Mouse (Mus musculus): ENCODE measurements around the gene Rpl12. TPM values are rescaled to one million over a fixed set of nuclear protein-coding genes. Genes with fewer than 3 reads are reported as not detected.

The Rpl12 gene
- polyA plus RNA-seq, 1 experiment from 2014 or later, result 90.6 TPM

DNA sequence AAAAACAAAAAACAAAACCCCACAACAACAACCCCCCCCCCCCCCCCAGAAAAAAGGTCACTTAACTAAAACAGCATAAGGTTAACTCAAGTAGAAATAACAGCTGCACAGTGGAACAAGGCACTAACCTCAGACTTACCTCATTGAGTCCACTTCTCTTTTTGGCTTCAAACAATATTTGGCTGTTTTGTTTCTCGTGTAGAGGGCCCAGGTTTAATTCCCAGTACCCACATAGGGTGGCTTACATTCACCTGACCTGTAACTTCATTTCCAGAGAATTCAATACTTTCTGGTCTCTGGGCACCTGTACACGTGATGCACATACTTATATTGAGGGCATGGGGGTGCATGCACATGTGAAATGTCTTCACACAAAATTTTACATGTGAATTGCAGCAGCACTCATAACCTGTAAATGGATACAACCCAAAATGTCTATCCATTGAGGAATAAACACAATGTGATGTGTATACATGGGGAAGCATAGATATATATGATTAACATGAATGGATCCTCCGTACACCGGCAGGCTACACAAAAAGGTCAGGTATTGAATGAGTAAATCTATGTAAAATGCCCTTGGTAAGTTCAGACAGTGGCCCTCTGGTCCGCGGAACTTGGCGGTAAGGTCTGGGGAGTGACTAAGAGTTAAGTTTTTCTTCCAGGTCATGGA, 4.3 kb downstream of the Rpl12 start:
- ATAC-seq, result no peak
- H3K27me3 ChIP-seq (replicated peaks; ENCODE audit: control insufficient read depth, insufficient read depth, low read length), result no peaks in the 10 kb centered on the region
- WGBS, result 12% methylated on average over 7 of the region's 7 CpGs
- peaks cover 13% of the 10 kb centered on the region for H3K4me1 ChIP-seq (replicated peaks; ENCODE audit: control insufficient read depth, insufficient read depth, low read length)
- H3K27ac ChIP-seq (ENCODE audit: low read depth, low read length), result 0 out of 2 replicates have a peak overlapping the region, but pooled peaks have one; percentile 97
- H3K4me2 ChIP-seq (replicated peaks; ENCODE audit: low read depth), result peak overlapping the region; percentile 94
- no peaks in the 10 kb centered on the region for H3K9me3 ChIP-seq (ENCODE audit: control insufficient read depth)
- peaks cover 20% of the 10 kb centered on the region for H3K36me3 ChIP-seq (ENCODE audit: control insufficient read depth, insufficient read depth)
- no peak for TF ChIP-seq CTCF (IDR thresholded peaks at IDR 0.05; ENCODE audit: low read depth)
- H3K9ac ChIP-seq (ENCODE audit: low read depth, low read length), result 0 out of 2 replicates have a peak overlapping the region, but pooled peaks have one; percentile 78
- no peak overlapping the region for H3K4me3 ChIP-seq (ENCODE audit: low read depth, low read length)

- Histone ChIP-seq H3K36me3 (ENCODE audit: control insufficient read depth, insufficient read depth) (peaks cover 20% of the 10 kb centered on the region), H3K9ac (ENCODE audit: low read depth, low read length) (peak overlapping the region; percentile 78), H3K4me3 (ENCODE audit: low read depth, low read length) (peak overlapping the region; percentile 51), H3K27ac (ENCODE audit: low read depth, low read length) (peak overlapping the region; percentile 97), H3K4me2 (replicated peaks; ENCODE audit: low read depth) (peak overlapping the region; percentile 94), H3K27me3 (replicated peaks; ENCODE audit: control insufficient read depth, insufficient read depth, low read length) (no peaks in the 10 kb centered on the region), H3K4me1 (replicated peaks; ENCODE audit: control insufficient read depth, insufficient read depth, low read length) (peaks cover 8% of the 10 kb centered on the region), H3K9me3 (ENCODE audit: control insufficient read depth) (no peaks in the 10 kb centered on the region)
- ATAC-seq, result peak; percentile 10; the same call in 1 of the 2 replicates
- WGBS, result 8% methylated on average over 13 of the region's 13 CpGs
- TF ChIP-seq CTCF (IDR thresholded peaks at IDR 0.05; ENCODE audit: low read depth), result no peak
These were observed 4.9 kb downstream of the Rpl12 start for GRCm38 (mm10) chr2:32966184-32966688.

DNA sequence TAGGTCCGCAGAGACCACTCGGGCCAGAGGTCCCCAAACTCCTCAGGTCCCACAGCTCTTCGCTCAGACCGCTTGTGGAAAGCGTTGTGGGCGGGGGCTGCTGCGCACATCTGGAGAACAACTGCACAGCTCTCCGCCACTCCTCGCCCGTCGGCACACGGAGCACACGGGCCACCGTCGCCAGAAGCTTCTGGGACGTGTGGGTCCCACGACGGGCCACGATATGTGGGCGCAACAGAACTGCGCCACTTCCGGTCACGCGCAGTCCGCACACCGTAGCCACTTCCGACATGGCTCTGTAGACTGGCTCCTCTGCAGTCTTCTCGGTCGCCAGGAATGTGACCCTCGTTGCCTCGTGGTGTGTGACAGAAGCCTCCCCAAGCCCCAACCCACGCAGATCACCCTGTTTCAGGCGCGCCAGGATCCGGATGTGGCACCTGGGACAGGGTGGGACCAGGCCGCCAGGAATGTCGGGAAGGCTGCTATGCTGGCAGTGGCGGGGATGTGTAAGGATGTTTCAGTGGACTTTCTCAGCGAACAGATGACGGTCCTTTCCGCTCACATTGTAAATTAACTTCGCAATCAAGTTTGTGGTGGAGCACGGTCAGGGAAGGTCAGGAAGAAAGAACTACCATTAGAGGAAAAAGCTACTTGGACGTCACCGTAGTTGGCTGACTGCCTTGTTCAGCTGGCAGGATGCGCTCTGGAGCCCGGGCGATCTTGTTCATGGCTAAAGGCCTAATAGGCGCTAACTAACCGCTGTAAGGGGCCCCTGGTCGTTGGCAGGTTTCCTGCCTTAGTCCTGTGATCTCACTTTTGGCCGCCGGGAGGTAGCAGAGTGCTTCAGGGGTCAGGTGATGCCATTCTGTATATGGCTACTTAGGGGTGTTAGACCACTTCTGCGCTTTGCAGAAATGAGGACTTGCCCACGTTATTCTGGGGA, 5.6 kb downstream of the Rpl12 start:
- TF ChIP-seq CTCF (IDR thresholded peaks at IDR 0.05; ENCODE audit: low read depth), result peak; percentile 85
- peaks cover 20% of the 10 kb centered on the region for H3K36me3 ChIP-seq (ENCODE audit: control insufficient read depth, insufficient read depth)
- H3K4me1 ChIP-seq (replicated peaks; ENCODE audit: control insufficient read depth, insufficient read depth, low read length), result peaks cover 8% of the 10 kb centered on the region; the same call in 1 of the 2 replicates
- peak overlapping the region; percentile 94 for H3K4me2 ChIP-seq (replicated peaks; ENCODE audit: low read depth)
- peak overlapping the region; percentile 51 for H3K4me3 ChIP-seq (ENCODE audit: low read depth, low read length)
- under 1% methylated on average over 55 of the region's 55 CpGs for WGBS
- peak; percentile 85 for ATAC-seq
- peak overlapping the region; percentile 97 for H3K27ac ChIP-seq (ENCODE audit: low read depth, low read length)
- no peaks in the 10 kb centered on the region for H3K27me3 ChIP-seq (replicated peaks; ENCODE audit: control insufficient read depth, insufficient read depth, low read length)
- H3K9me3 ChIP-seq (ENCODE audit: control insufficient read depth), result no peaks in the 10 kb centered on the region
- H3K9ac ChIP-seq (ENCODE audit: low read depth, low read length), result peak overlapping the region; percentile 78

GRCm38 (mm10) chr2:32968024-32968614, 6.8 kb downstream of the Rpl12 start:
- WGBS, result 85% methylated on average over 9 of the region's 9 CpGs
- Histone ChIP-seq H3K27me3 (replicated peaks; ENCODE audit: control insufficient read depth, insufficient read depth, low read length) (no peaks in the 10 kb centered on the region), H3K36me3 (ENCODE audit: control insufficient read depth, insufficient read depth) (peaks cover 19% of the 10 kb centered on the region), H3K9me3 (ENCODE audit: control insufficient read depth) (no peaks in the 10 kb centered on the region), H3K4me2 (replicated peaks; ENCODE audit: low read depth) (no peak overlapping the region), H3K4me1 (replicated peaks; ENCODE audit: control insufficient read depth, insufficient read depth, low read length) (peaks cover 8% of the 10 kb centered on the region; the same call in 1 of the 2 replicates), H3K4me3 (ENCODE audit: low read depth, low read length) (no peak overlapping the region), H3K27ac (ENCODE audit: low read depth, low read length) (no peak overlapping the region), H3K9ac (ENCODE audit: low read depth, low read length) (no peak overlapping the region)
- TF ChIP-seq CTCF (IDR thresholded peaks at IDR 0.05; ENCODE audit: low read depth), result no peak
- no peak for ATAC-seq

DNA sequence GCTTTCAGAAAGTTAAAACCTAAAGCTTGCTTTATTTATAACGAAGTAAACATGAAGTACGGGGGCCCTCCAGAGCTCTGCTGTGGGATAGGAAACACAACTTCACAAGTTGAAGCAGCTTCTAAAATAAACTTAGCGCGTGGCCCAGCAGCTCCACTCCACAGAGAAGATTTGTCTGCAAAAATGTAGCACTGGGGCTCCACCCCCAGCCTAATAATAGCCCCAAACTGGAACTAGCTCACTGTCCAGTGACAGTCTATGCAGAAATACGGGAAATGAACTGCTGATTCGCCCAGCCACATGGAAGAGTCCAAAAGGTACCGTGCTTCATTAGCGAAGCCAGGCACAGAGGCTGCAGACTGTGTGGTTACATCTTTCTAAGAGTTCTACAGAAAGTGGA, 8.0 kb downstream of the Rpl12 start:
- Histone ChIP-seq H3K4me3 (ENCODE audit: low read depth, low read length) (no peak overlapping the region), H3K4me2 (replicated peaks; ENCODE audit: low read depth) (no peak overlapping the region), H3K27ac (ENCODE audit: low read depth, low read length) (no peak overlapping the region), H3K4me1 (replicated peaks; ENCODE audit: control insufficient read depth, insufficient read depth, low read length) (peaks cover 8% of the 10 kb centered on the region; the same call in 1 of the 2 replicates), H3K9me3 (ENCODE audit: control insufficient read depth) (no peaks in the 10 kb centered on the region), H3K36me3 (ENCODE audit: control insufficient read depth, insufficient read depth) (peaks cover 19% of the 10 kb centered on the region), H3K27me3 (replicated peaks; ENCODE audit: control insufficient read depth, insufficient read depth, low read length) (no peaks in the 10 kb centered on the region), H3K9ac (ENCODE audit: low read depth, low read length) (no peak overlapping the region)
- WGBS, result 74% methylated on average over 8 of the region's 8 CpGs
- no peak for ATAC-seq
- no peak for TF ChIP-seq CTCF (IDR thresholded peaks at IDR 0.05; ENCODE audit: low read depth)
